Mouse (Mus musculus) ES-Bruce4 (cell line): ENCODE measurements at regions not wholly inside any gene's neighbourhood (a gene's known extent, or its start where the extent isn't known, plus 50 kb on each side); places are given as distances from the start of the nearest gene placed in this dataset.

ENCODE experiments used
- H3K27ac ChIP-seq: 2 replicates; pipeline ENCODE4 v1.5.1; 2012; ENCODE audit warnings: low read length, inconsistent platforms; ENCODE audit not compliant: insufficient read depth
- H3K27me3 ChIP-seq: 2 replicates; pipeline ENCODE4 v1.6.1; 2012; ENCODE audit warnings: mild to moderate bottlenecking, low read length, inconsistent platforms; ENCODE audit not compliant: control insufficient read depth, poor library complexity, insufficient read depth, severe bottlenecking
- H3K36me3 ChIP-seq: 2 replicates; pipeline ENCODE4 v1.6.1; 2012; ENCODE audit warnings: inconsistent platforms, mild to moderate bottlenecking, low read length, moderate library complexity; ENCODE audit not compliant: control insufficient read depth, poor library complexity, insufficient read depth, severe bottlenecking
- H3K4me1 ChIP-seq: one replicate; pipeline ENCODE4 v1.8.1; 2011; ENCODE audit warnings: low read length; ENCODE audit not compliant: control insufficient read depth, insufficient read depth
- H3K4me3 ChIP-seq: 2 replicates; pipeline ENCODE4 v1.5.1; 2011; ENCODE audit warnings: low read depth, mild to moderate bottlenecking, low read length
- H3K9ac ChIP-seq: 2 replicates; pipeline ENCODE4 v1.6.1; 2012; ENCODE audit warnings: low read depth, mild to moderate bottlenecking, inconsistent platforms; ENCODE audit not compliant: poor library complexity, severe bottlenecking
- H3K9me3 ChIP-seq: replicated peaks from 2 replicates; pipeline ENCODE4 v1.6.1; 2012; ENCODE audit warnings: mild to moderate bottlenecking, low read length, inconsistent platforms; ENCODE audit not compliant: control insufficient read depth, poor library complexity, insufficient read depth, severe bottlenecking
- CTCF ChIP-seq: IDR thresholded peaks from one replicate; pipeline ENCODE4 v1.8.1; 2011; ENCODE audit warnings: low read depth, low read length
- EP300 ChIP-seq: IDR thresholded peaks from 2 replicates; pipeline ENCODE4 v1.6.1; 2011; ENCODE audit warnings: low read depth, low read length; ENCODE audit not compliant: insufficient read depth
- POLR2A ChIP-seq: IDR thresholded peaks from one replicate; pipeline ENCODE4 v1.8.1; 2011; ENCODE audit warnings: low read length; ENCODE audit not compliant: insufficient read depth

DNA sequence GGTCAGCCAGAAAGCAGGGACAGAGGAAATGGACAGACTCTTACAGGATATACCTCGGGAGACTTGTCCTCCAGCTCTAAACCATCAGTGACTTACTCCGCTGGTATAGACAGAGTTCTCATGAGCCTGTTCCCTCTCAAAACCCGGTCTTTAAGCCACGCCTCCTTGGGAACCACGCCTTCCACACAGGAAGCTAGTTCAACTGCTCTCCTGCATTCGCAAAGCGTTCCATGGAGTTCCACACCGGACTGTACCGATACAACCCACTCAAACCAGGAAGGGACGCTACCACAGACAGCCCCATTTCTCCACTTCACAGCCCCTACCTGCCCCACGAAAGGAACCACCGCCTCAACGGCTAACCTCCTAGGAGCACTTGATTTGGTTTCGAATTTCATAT, 50.1 kb upstream of the Cplx2 start:
- Histone ChIP-seq H3K9ac (no peak overlapping the region), H3K36me3 (no peaks in the 10 kb centered on the region), H3K4me3 (no peak overlapping the region), H3K27ac (no peak overlapping the region), H3K9me3 (no peaks in the 10 kb centered on the region), H3K4me1 (peaks cover 5% of the 10 kb centered on the region), H3K27me3 (no peaks in the 10 kb centered on the region)
- no peak for TF ChIP-seq EP300
- TF ChIP-seq POLR2A, result no peak
- no peak for TF ChIP-seq CTCF
